Mouse (Mus musculus): ENCODE results near the gene Msn. TPM values are rescaled to one million over a fixed set of nuclear protein-coding genes. Genes with fewer than 3 reads are reported as not detected.

Gene Msn
- polyA plus RNA-seq, 2 experiments = 87.6 to 104 TPM

GRCm38 (mm10) chrX:96117366-96117765, 21.5 kb downstream of the Msn start:
- DNase-seq (ENCODE audit: low spot score) (no peak), ATAC-seq (ENCODE audit: low FRiP score, low read depth) (no peak)
- Histone ChIP-seq H3K36me3 (ENCODE audit: control insufficient read depth, insufficient read depth, low read length) (no peaks in the 10 kb centered on the region), H3K27me3 (ENCODE audit: control insufficient read depth, insufficient read depth, low read length) (no peaks in the 10 kb centered on the region; the same call in 1 of the 2 replicates), H3K9ac (ENCODE audit: low read depth, low read length, severe bottlenecking) (no peak overlapping the region), H3K27ac (replicated peaks; ENCODE audit: low read depth, low read length) (no peak overlapping the region), H3K4me3 (replicated peaks; ENCODE audit: low read length) (no peak overlapping the region), H3K4me2 (replicated peaks; ENCODE audit: low read depth, low read length, severe bottlenecking) (no peak overlapping the region), H3K9me3 (ENCODE audit: control insufficient read depth, low read length) (no peaks in the 10 kb centered on the region), H3K4me1 (ENCODE audit: control insufficient read depth, insufficient read depth, low read length) (no peaks in the 10 kb centered on the region)
- WGBS = 67% methylated on average over 1 of the region's 1 CpGs
- TF ChIP-seq POLR2A (IDR thresholded peaks at IDR 0.05; ENCODE audit: borderline replicate concordance, extremely low read depth, insufficient read depth, insufficient read length) = no peak

GRCm38 (mm10) chrX:96119997-96120396, 24.2 kb downstream of the Msn start:
- TF ChIP-seq POLR2A (IDR thresholded peaks at IDR 0.05; ENCODE audit: borderline replicate concordance, extremely low read depth, insufficient read depth, insufficient read length) = no peak
- H3K27me3 ChIP-seq (ENCODE audit: control insufficient read depth, insufficient read depth, low read length) = no peaks in the 10 kb centered on the region
- 60% methylated on average over 2 of the region's 2 CpGs for WGBS

GRCm38 (mm10) chrX:96121912-96122311, 26.1 kb downstream of the Msn start:
- H3K9ac ChIP-seq (ENCODE audit: low read depth, low read length, severe bottlenecking) = no peak overlapping the region
- no peaks in the 10 kb centered on the region for H3K36me3 ChIP-seq (ENCODE audit: control insufficient read depth, insufficient read depth, low read length)
- WGBS = 82% methylated on average over 1 of the region's 1 CpGs

More at GRCm38 (mm10) chrX:96119997-96120396, 24.2 kb downstream of the Msn start:
- no peaks in the 10 kb centered on the region for H3K36me3 ChIP-seq (ENCODE audit: control insufficient read depth, insufficient read depth, low read length)
- H3K4me1 ChIP-seq (ENCODE audit: control insufficient read depth, insufficient read depth, low read length) = no peaks in the 10 kb centered on the region
- no peak overlapping the region for H3K27ac ChIP-seq (replicated peaks; ENCODE audit: low read depth, low read length)
- H3K9ac ChIP-seq (ENCODE audit: low read depth, low read length, severe bottlenecking) = no peak overlapping the region
- H3K9me3 ChIP-seq (ENCODE audit: control insufficient read depth, low read length) = no peaks in the 10 kb centered on the region
- DNase-seq (ENCODE audit: low spot score) (no peak), ATAC-seq (ENCODE audit: low FRiP score, low read depth) (no peak)
- H3K4me2 ChIP-seq (replicated peaks; ENCODE audit: low read depth, low read length, severe bottlenecking) = no peak overlapping the region
- no peak overlapping the region for H3K4me3 ChIP-seq (replicated peaks; ENCODE audit: low read length)

DNA sequence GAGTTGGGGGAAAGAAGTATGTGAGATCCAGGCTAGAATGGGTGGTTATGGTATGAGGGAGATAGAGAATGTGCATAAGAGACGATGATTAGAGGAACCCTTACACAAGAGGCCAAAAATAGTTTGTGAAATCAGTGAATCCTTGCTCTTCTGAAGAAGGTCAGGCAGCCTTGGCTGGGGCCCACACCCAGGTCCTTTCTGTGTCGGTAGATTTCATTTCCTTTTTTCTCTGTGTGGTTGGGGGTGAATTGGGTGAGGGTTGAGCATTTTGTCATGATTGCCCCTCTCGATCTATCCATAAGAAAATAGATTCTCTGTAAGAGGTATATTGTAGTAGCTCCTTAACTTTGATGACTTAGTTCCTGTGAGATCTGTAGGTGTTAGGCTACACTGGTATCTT, 31.0 kb downstream of the Msn start:
- Histone ChIP-seq H3K4me2 (replicated peaks; ENCODE audit: low read depth, low read length, severe bottlenecking) (no peak overlapping the region), H3K27ac (replicated peaks; ENCODE audit: low read depth, low read length) (no peak overlapping the region), H3K27me3 (ENCODE audit: control insufficient read depth, insufficient read depth, low read length) (no peaks in the 10 kb centered on the region), H3K4me1 (ENCODE audit: control insufficient read depth, insufficient read depth, low read length) (no peaks in the 10 kb centered on the region), H3K4me3 (replicated peaks; ENCODE audit: low read length) (no peak overlapping the region), H3K9ac (ENCODE audit: low read depth, low read length, severe bottlenecking) (no peak overlapping the region), H3K9me3 (ENCODE audit: control insufficient read depth, low read length) (no peaks in the 10 kb centered on the region), H3K36me3 (ENCODE audit: control insufficient read depth, insufficient read depth, low read length) (no peaks in the 10 kb centered on the region)
- 80% methylated on average over 3 of the region's 3 CpGs for WGBS
- ATAC-seq (ENCODE audit: low FRiP score, low read depth) (no peak), DNase-seq (ENCODE audit: low spot score) (no peak)
- TF ChIP-seq POLR2A (IDR thresholded peaks at IDR 0.05; ENCODE audit: borderline replicate concordance, extremely low read depth, insufficient read depth, insufficient read length) = no peak

More at GRCm38 (mm10) chrX:96121912-96122311, 26.1 kb downstream of the Msn start:
- Histone ChIP-seq H3K4me2 (replicated peaks; ENCODE audit: low read depth, low read length, severe bottlenecking) (no peak overlapping the region), H3K4me1 (ENCODE audit: control insufficient read depth, insufficient read depth, low read length) (no peaks in the 10 kb centered on the region), H3K27ac (replicated peaks; ENCODE audit: low read depth, low read length) (no peak overlapping the region), H3K4me3 (replicated peaks; ENCODE audit: low read length) (no peak overlapping the region), H3K9me3 (ENCODE audit: control insufficient read depth, low read length) (no peaks in the 10 kb centered on the region), H3K27me3 (ENCODE audit: control insufficient read depth, insufficient read depth, low read length) (no peaks in the 10 kb centered on the region)
- TF ChIP-seq POLR2A (IDR thresholded peaks at IDR 0.05; ENCODE audit: borderline replicate concordance, extremely low read depth, insufficient read depth, insufficient read length) = no peak
- ATAC-seq (ENCODE audit: low FRiP score, low read depth) (no peak), DNase-seq (ENCODE audit: low spot score) (no peak)

- H3K4me1 ChIP-seq (ENCODE audit: control insufficient read depth, insufficient read depth, low read length) = no peaks in the 10 kb centered on the region
- no peaks in the 10 kb centered on the region for H3K36me3 ChIP-seq (ENCODE audit: control insufficient read depth, insufficient read depth, low read length)
- no peak for TF ChIP-seq POLR2A (IDR thresholded peaks at IDR 0.05; ENCODE audit: borderline replicate concordance, extremely low read depth, insufficient read depth, insufficient read length)
- H3K4me3 ChIP-seq (replicated peaks; ENCODE audit: low read length) = no peak overlapping the region
- DNase-seq (ENCODE audit: low spot score) (peak; percentile 3), ATAC-seq (ENCODE audit: low FRiP score, low read depth) (0 out of 2 replicates have a peak, but pooled peaks have one; percentile 30)
- no peaks in the 10 kb centered on the region for H3K9me3 ChIP-seq (ENCODE audit: control insufficient read depth, low read length)
- 43% methylated on average over 5 of the region's 5 CpGs for WGBS
- no peak overlapping the region for H3K4me2 ChIP-seq (replicated peaks; ENCODE audit: low read depth, low read length, severe bottlenecking)
- H3K9ac ChIP-seq (ENCODE audit: low read depth, low read length, severe bottlenecking) = no peak overlapping the region
- H3K27ac ChIP-seq (replicated peaks; ENCODE audit: low read depth, low read length) = no peak overlapping the region
- no peaks in the 10 kb centered on the region for H3K27me3 ChIP-seq (ENCODE audit: control insufficient read depth, insufficient read depth, low read length)
Observed at GRCm38 (mm10) chrX:96130139-96130538, 34.3 kb downstream of the Msn start.

GRCm38 (mm10) chrX:96130663-96131062, 34.8 kb downstream of the Msn start:
- Histone ChIP-seq H3K4me2 (replicated peaks; ENCODE audit: low read depth, low read length, severe bottlenecking) (no peak overlapping the region), H3K27ac (replicated peaks; ENCODE audit: low read depth, low read length) (no peak overlapping the region), H3K27me3 (ENCODE audit: control insufficient read depth, insufficient read depth, low read length) (no peaks in the 10 kb centered on the region), H3K9me3 (ENCODE audit: control insufficient read depth, low read length) (no peaks in the 10 kb centered on the region), H3K9ac (ENCODE audit: low read depth, low read length, severe bottlenecking) (no peak overlapping the region), H3K36me3 (ENCODE audit: control insufficient read depth, insufficient read depth, low read length) (no peaks in the 10 kb centered on the region), H3K4me3 (replicated peaks; ENCODE audit: low read length) (no peak overlapping the region), H3K4me1 (ENCODE audit: control insufficient read depth, insufficient read depth, low read length) (no peaks in the 10 kb centered on the region)
- TF ChIP-seq POLR2A (IDR thresholded peaks at IDR 0.05; ENCODE audit: borderline replicate concordance, extremely low read depth, insufficient read depth, insufficient read length) = no peak
- no peak for DNase-seq (ENCODE audit: low spot score)
- WGBS = 49% methylated on average over 5 of the region's 6 CpGs
- ATAC-seq (ENCODE audit: low FRiP score, low read depth) = no peak
